8 mouse cellular contexts compared by ENCODE assay signal in the genomic region with DNA sequence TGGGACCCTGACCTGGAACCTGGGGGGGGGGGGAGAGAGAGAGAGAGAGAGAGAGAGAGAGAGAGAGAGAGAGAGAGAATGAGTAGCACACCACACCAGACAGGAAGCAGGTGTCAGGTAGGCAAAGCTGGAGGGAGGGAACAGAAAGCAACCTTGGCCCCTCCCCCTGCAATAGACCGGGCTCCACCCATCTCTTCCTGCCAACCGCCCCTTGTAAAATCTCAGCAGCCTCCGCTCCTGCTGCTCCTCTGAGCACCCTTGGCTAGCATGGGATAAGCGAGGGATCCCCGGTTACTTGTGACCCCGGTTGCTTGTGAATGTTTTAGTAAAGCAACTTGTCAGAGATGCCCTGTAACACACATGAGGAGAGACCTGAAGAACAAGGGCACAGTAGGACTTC.
A peak's percentile ranks its signal among the peaks of the same experiment; 100 is the strongest.
DNase-seq lines count a peak whose midpoint lies in the region; ATAC-seq and TF ChIP-seq lines count a peak whose summit lies in the region.

No protein-coding gene starts in this region.

- H3K9me3 ChIP-seq in heart, embryonic 12.5 days (replicated peaks): no peaks in the 10 kb centered on the region

- no peak for DNase-seq in heart, postnatal 36 days
- DNase-seq in WW6 (ENCODE audit: low read depth, low spot score): peak; percentile 34
- peak; percentile 60 for DNase-seq in large intestine, adult 2 months (ENCODE audit: low read depth, low spot score)
- peak; percentile 42 to 46 for DNase-seq in spleen, adult 2 months (ENCODE audit: low read depth in 1 of 2, low spot score in 2 of 2)
- no peak for DNase-seq in adrenal gland, postnatal 4 days (ENCODE audit: low spot score in 2 of 2)
- no peak for DNase-seq in right cerebral cortex, postnatal 14 days
- DNase-seq in cerebellum, postnatal 10 days: no peak

- H3K27me3 ChIP-seq in heart, embryonic 12.5 days (replicated peaks): no peaks in the 10 kb centered on the region
- H3K27me3 ChIP-seq in spleen, adult 2 months (ENCODE audit: control insufficient read depth, insufficient read depth, low read length): no peaks in the 10 kb centered on the region

- H3K9ac ChIP-seq in heart, embryonic 12.5 days: no peak overlapping the region

- intact Hi-C loops in heart, postnatal 36 days (cut with DNase I): no loop called here

- H3K36me3 ChIP-seq in heart, embryonic 12.5 days: peaks cover 8% of the 10 kb centered on the region; the same call in 1 of the 2 replicates
- no peaks in the 10 kb centered on the region for H3K36me3 ChIP-seq in spleen, adult 2 months (ENCODE audit: control insufficient read depth, insufficient read depth, low read length)

- WGBS in heart, embryonic 12.5 days: 15% methylated on average over 6 of the region's 6 CpGs
- WGBS in large intestine, adult 2 months: 5% methylated on average over 6 of the region's 6 CpGs
- WGBS in spleen, adult 2 months: 1% methylated on average over 6 of the region's 6 CpGs

- TF ChIP-seq POLR2A in spleen, adult 2 months (IDR thresholded peaks at IDR 0.05; ENCODE audit: low read depth, low read length): no peak

- no peak overlapping the region for H3K27ac ChIP-seq in heart, embryonic 12.5 days (ENCODE audit: poor library complexity, severe bottlenecking)
- H3K27ac ChIP-seq in spleen, adult 2 months (ENCODE audit: insufficient read depth, low read length): no peak overlapping the region

- no peak for TF ChIP-seq CTCF in spleen, adult 2 months (IDR thresholded peaks at IDR 0.05; ENCODE audit: extremely low read depth, insufficient read depth, insufficient read length, insufficient replicate concordance)

- H3K4me1 ChIP-seq in heart, embryonic 12.5 days (replicated peaks): peaks cover 16% of the 10 kb centered on the region
- H3K4me1 ChIP-seq in spleen, adult 2 months (ENCODE audit: control insufficient read depth, insufficient read depth, insufficient read length): peaks cover 2% of the 10 kb centered on the region

- peak overlapping the region; percentile 47 for H3K4me2 ChIP-seq in heart, embryonic 12.5 days

- ATAC-seq in heart, embryonic 12.5 days (ENCODE audit: insufficient number of reproducible peaks, low FRiP score): no peak

- 0 out of 2 replicates have a peak overlapping the region, but pooled peaks have one; percentile 1 for H3K4me3 ChIP-seq in heart, embryonic 12.5 days
- H3K4me3 ChIP-seq in spleen, adult 2 months (ENCODE audit: extremely low read depth, insufficient read depth, insufficient read length): peak overlapping the region; percentile 11; the same call in 1 of the 2 replicates

Comparison
In these comparisons a context has a peak if more than half of its experiments do, and no peak if none do; other contexts are left out.
1. DNase-seq: peak in WW6 (single experiment), large intestine, adult 2 months (single experiment) and spleen, adult 2 months (2 of 2); none in heart, postnatal 36 days (0 of 2), adrenal gland, postnatal 4 days (0 of 2), right cerebral cortex, postnatal 14 days (single experiment) and cerebellum, postnatal 10 days (0 of 2).